Mouse (Mus musculus) liver, adult 2 months (tissue): Measurements from ENCODE around the gene Nhp2.

Experiments
- CTCF ChIP-seq: fragments of 200-500 bp; IDR thresholded peaks from 2 replicates; pipeline ENCODE4 v1.5.1; 2011; ENCODE audit warnings: low read depth, low read length, control low read depth
- POLR2A ChIP-seq: fragments of 200-500 bp; IDR thresholded peaks from 2 replicates; pipeline ENCODE4 v1.6.1; 2011; ENCODE audit warnings: low read length, control low read depth; ENCODE audit not compliant: insufficient read depth; ENCODE audit errors: extremely low read depth

DNA sequence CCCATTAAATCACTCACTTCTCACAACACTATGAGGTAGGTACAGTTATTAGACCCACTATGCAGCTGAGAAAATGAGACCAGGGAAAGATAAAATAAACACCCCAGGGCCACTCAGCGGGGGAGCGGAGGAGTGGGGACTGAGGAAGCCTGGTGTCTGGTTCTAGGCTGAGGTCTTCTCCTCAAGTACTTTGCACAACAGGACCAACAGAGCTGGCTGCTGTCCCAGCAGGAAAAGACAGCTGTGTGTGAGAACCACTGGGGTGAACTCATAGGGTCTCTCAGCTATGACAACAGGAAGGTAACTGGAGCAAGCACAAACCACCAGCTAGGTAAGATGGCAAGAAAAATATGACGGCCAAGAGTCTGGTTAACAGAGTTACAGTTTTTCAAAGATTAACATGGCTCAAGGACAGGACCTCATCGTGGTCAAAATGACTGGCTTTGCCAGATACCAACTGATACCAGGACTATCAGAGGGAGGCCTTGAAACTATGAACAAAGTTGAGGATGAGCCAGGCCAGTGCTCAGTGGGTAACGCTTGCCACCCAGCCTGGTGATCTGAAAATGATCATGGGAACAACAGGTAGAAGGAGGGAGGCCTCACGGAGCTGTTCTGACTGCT lies 12.7 kb downstream of the Nhp2 start:
- TF ChIP-seq CTCF (no peak), POLR2A (no peak)
